Mouse (Mus musculus): Measurements from ENCODE around the gene Tfg. TPM values are rescaled to one million over a fixed set of nuclear protein-coding genes. Genes with fewer than 3 reads are reported as not detected.

The Tfg gene
- 10 to 100 TPM; 43.9 to 45.1 TPM for total RNA-seq (2021)
- long read RNA-seq, experiment 1, transcript Tfg-201 (8 exons, 1,945 nt), result major isoform, 66 of 82 reads
- long read RNA-seq, experiment 1, partial matches to known transcripts, result 2 of 82 reads
- long read RNA-seq, experiment 1, other reads (novel, unspliced or antisense), result 14 of 82 reads
- long read RNA-seq, experiment 2, transcript Tfg-201 (8 exons, 1,945 nt), result major isoform, 53 of 77 reads
- long read RNA-seq, experiment 2, partial matches to known transcripts, result 2 of 77 reads
- long read RNA-seq, experiment 2, other reads (novel, unspliced or antisense), result 22 of 77 reads

DNA sequence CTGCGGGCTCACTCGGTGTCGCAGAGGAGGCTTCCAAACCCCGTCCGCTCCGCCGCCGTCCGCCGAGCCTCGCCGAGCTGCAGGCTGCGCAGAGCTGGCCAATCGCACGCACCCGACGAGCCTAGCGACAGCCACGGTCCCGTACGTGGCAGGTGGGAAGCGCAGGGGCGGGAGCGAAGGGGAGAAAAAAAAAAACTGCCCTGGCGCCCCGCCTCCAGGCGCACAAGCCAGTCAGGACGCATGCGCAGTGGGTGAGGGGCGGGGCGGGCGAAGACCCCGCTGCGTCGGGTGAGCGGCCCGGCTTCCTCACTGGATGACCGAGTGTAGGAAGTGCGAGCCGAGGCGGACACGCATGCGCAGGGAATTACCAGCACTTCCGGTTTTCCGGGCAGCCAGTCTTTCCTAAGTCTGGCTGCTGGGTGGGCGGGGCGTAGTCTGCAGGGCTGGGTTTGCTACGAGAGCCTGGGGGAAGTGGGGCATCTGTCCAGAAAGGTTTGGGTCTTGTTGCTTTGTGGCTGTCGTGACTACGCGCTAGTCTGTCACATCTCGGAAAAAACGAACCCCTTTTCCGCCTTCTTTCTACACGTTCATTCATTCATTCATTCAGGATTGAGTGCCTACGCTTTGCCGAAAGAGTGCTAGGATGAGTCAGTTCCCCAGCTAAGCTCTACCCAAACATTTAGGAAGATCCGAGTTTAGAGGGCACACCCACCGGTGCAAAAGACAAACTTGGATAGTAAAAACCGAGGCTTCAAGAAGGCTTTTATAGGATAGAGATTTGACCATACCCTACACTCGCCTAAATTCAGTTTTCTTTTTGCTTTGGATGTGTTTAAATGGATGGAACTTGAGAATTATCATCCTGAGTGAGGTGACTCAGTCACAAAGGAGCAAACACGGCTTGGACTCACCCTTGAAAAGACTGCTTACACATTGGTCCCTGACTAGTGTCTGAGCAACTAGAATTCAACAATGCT lies at the start of gene Tfg:
Tfg (minus strand) TSS at position 227 of the 977 bp plus-strand sequence.
- Histone ChIP-seq H3K4me3 (peak within 1 kb of the TSS; percentile 95), H3K27ac (peak within 1 kb of the TSS; percentile 95)
- DNase-seq, result peak; percentile 100
- TF ChIP-seq CTCF (IDR thresholded peaks at IDR 0.05), result no peak
- intact Hi-C loops (cut with DNase I), result loop anchor here (5.0 to 10.0 kb wide), 2 partner anchors 407 to 1690 kb away; partner anchors contain the start of genes Dcbld2 and Tomm70a

DNA sequence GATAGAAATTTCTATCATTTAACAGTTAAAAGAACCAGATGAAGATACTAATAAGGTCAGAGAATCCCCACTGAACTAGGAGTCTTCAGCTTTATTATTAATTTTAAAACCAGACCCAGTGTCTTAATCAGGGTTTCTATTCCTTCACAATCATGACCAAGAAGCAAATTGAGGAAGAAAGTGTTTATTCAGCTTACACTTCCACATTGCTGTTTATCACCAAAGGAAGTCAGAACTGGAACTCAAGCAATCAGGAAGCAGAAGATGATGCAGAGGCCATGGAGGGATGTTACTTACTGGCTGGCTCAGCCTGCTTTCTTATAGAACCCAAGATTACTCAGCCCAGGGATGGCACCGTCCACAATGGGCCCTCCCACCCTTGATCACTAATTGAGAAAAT lies 11.8 kb upstream of the Tfg start:
- DNase-seq, result no peak
- H3K27ac ChIP-seq, result no peak overlapping the region
- intact Hi-C loops (cut with DNase I), result no loop called here
- TF ChIP-seq CTCF (IDR thresholded peaks at IDR 0.05), result no peak
- H3K4me3 ChIP-seq, result no peak overlapping the region

DNA sequence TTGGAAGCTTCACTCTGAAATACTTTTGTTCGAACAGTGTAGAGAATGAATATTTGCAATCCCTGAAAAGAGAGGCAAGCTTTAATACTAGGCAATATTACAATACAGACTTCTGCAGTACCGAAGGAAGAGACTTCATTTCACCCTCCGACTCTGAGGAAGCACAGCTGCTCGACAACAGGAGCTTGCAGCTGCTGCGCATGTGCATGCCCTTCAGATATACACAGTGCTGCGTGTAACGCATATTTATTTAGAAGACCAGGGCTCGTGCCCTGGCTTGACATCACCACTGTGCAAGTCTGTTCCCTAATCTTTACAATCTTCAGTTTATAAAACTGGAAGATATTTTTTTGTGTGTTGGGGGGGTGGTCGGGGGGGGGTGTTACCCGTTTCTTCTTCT lies 7.7 kb upstream of the Tfg start:
- no peak for DNase-seq
- TF ChIP-seq CTCF (IDR thresholded peaks at IDR 0.05), result no peak
- Histone ChIP-seq H3K4me3 (no peak overlapping the region), H3K27ac (no peak overlapping the region)
- intact Hi-C loops (cut with DNase I), result no loop called here

DNA sequence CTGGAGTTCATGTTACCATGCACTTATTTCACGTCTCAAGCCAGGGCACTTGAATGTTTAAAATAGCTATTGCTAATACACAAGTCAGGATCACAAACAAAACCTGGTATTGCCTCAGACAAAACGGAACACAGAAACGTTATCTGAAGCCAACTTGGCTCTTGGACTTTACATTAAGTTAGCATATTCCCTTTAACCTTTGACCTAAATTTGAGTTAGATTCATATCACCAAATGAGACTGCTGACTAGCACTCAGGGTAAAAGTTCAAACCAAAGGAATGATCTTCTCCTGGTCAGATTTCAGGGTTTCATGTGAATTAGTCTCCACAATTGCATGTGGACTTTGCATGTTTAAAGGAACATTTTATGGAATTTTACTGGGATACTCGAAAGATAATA lies 5.1 kb upstream of the Tfg start:
- intact Hi-C loops (cut with DNase I), result no loop called here
- no peak for TF ChIP-seq CTCF (IDR thresholded peaks at IDR 0.05)

DNA sequence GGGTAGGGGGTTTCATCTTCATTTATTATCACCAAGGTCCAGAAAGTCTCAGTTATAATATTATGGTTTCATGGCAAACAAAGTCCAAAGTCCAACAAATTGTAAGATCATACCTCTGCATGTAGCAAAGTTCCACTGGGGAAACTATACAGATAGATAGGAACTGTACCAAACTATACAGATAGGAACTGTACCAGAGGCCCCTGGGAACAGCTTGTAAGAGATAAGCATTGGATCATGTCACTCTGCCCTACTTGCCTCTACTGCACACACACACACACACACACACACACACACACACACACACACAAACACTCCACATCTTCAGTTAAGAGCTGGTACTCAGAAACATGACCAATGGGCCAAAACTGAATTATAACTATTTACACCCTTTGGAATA lies 1.8 kb upstream of the Tfg start:
- DNase-seq, result no peak
- no peak for TF ChIP-seq CTCF (IDR thresholded peaks at IDR 0.05)
- no peak overlapping the region for H3K27ac ChIP-seq
- intact Hi-C loops (cut with DNase I), result loop anchor here (5.0 to 10.0 kb wide), 2 partner anchors 406 to 1688 kb away; partner anchors contain the start of genes Dcbld2 and Tomm70a
- no peak overlapping the region for H3K4me3 ChIP-seq

More for the DNA sequence above, 5.1 kb upstream of the Tfg start:
- Histone ChIP-seq H3K4me3 (no peak overlapping the region), H3K27ac (no peak overlapping the region)
- DNase-seq, result no peak

DNA sequence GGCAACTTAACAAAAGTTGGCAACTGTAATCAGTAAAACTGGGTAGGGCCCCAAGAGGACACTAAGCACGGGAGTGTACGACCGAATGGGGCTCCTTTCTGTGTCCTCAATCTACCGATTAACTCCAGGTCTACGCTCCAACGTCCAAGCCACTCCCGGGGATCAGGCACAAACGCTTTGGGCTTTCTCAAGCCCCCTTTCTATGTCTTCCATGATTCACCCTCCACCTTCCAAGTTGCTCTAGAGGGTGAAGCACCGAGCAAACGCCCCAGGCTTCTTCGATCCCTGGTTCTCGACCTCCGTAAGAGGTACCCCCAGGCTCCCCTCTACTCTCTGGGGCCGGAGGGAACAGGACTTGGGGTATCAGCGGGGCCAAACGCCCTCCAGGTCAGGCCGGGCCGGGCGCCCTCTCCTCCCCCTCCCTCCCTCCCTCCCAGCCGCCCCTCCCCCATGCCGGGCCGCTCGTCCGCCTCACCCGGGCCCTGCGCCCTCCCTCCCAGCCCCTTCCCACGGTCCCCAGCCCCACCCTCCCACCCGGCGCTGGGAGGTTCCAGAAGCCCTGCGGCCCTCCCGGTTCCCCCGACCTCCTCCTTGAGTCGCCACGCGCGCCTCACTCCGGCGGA lies 582 bp downstream of the Tfg start:
- H3K4me3 ChIP-seq, result peak overlapping the region; percentile 95
- no peak for DNase-seq
- intact Hi-C loops (cut with DNase I), result loop anchor here (5.0 to 10.0 kb wide), 2 partner anchors 408 to 1691 kb away; partner anchors contain the start of genes Dcbld2 and Tomm70a
- TF ChIP-seq CTCF (IDR thresholded peaks at IDR 0.05), result no peak
- peak overlapping the region; percentile 95 for H3K27ac ChIP-seq

DNA sequence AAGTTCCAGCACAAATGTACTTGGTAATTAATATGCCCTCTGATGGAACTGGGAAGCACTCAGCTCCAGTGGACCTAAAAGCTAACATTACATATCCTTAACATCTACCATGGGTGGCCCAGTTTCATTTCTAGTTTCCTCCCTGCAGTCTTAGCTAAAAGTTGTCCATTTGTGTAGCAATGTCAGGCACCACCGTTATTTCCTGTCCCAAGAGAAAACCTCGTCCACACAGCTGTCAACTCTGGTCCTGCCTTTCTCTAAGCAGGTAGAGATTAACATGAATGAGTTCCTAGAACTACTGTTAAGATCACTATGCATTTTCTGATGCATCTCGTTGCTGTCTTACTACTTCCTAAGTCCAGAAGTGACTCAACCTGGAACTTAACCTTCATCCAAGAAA lies 1.6 kb downstream of the Tfg start:
- Histone ChIP-seq H3K4me3 (peak overlapping the region; percentile 95), H3K27ac (peak overlapping the region; percentile 95)
- no peak for DNase-seq
- TF ChIP-seq CTCF (IDR thresholded peaks at IDR 0.05), result no peak
- intact Hi-C loops (cut with DNase I), result loop anchor here (5.0 to 10.0 kb wide), 2 partner anchors 409 to 1692 kb away; partner anchors contain the start of genes Dcbld2 and Tomm70a

DNA sequence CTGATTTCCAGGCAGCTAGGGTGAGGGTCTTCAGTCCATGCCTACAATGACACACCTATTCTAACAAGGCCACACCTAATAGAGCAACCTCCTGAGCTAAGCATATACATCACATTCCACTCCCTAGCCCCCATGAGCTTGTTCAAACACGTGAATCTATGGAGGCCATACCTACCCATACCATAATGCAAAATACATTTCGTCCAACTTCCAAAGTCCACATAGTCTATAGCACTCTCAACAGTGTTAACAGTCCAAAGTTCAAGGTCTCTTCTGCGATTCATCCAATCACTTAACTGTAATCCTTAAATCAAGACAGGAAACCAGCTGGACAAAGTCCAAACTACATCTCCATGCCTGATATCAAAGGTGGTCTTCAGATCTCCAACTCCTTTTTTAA lies 7.2 kb downstream of the Tfg start:
- intact Hi-C loops (cut with DNase I), result loop anchor here (10.0 kb wide), 1 partner anchor 415 kb away; the partner anchor contains the start of gene Tomm70a
- no peak for DNase-seq
- TF ChIP-seq CTCF (IDR thresholded peaks at IDR 0.05), result no peak
- Histone ChIP-seq H3K27ac (no peak overlapping the region), H3K4me3 (no peak overlapping the region)

DNA sequence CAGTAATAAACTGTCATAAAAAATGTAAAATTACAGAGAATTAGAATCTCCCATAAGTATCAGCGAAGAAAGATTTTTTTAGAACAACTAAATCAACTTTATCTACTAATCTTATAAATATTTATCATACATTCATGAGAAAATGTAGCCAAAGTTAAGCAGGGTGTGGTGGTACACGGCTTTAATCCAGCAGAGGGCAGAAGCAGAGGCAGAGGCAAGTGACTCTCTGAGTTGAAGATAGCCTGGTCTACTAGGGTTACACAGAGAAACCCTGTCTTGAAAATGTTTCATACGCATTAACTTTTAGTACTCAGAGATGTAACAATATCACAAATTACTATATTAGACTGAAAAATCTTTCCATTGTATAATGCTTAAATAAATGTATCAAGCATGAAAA lies 11.5 kb downstream of the Tfg start:
- TF ChIP-seq CTCF (IDR thresholded peaks at IDR 0.05), result no peak; the same call in 1 of the 2 replicates
- DNase-seq, result no peak
- no peak overlapping the region for H3K27ac ChIP-seq
- intact Hi-C loops (cut with DNase I), result no loop called here
- no peak overlapping the region for H3K4me3 ChIP-seq

DNA sequence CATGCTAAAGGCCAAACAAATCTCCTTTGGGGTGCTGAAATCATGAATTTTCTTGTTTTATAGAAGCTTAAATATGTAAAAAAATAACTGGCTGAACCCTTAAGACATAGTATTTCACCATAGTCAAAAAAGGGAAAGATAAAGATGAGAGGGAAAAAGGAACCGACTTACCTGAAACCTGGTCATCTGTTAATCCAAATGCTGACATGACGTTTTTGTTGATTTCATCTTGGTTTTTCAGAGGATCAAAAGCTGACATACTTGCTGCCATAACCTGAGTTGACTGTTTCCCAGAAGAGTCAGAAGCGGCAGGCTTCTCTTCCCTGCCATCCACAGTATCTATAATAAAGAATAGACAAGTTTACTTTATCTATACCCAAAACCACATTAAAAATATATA lies 16.4 kb downstream of the Tfg start:
- TF ChIP-seq CTCF (IDR thresholded peaks at IDR 0.05), result no peak
- H3K4me3 ChIP-seq, result no peak overlapping the region
- intact Hi-C loops (cut with DNase I), result no loop called here
- DNase-seq, result no peak
- no peak overlapping the region for H3K27ac ChIP-seq

DNA sequence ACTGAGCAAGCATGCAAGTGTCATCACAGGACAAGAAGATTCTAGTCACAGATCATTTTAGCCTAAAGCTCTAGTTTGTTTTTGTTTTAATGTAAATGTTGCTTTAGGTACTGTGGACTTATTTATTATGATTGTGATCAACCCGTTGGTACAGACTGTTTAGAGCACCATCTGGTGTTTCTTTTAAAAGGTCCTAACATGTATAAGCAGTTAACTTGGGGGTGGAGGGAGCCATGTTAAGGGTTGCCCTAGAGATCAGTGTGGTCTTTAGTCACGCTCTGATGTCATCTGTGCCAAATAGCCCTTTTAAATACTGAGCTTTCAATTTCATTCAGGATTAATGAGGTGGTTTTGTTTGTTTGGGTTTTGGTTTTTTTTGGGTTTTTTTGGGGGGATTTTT lies 20.8 kb downstream of the Tfg start:
- Histone ChIP-seq H3K27ac (no peak overlapping the region), H3K4me3 (no peak overlapping the region)
- intact Hi-C loops (cut with DNase I), result no loop called here
- no peak for TF ChIP-seq CTCF (IDR thresholded peaks at IDR 0.05)
- no peak for DNase-seq

DNA sequence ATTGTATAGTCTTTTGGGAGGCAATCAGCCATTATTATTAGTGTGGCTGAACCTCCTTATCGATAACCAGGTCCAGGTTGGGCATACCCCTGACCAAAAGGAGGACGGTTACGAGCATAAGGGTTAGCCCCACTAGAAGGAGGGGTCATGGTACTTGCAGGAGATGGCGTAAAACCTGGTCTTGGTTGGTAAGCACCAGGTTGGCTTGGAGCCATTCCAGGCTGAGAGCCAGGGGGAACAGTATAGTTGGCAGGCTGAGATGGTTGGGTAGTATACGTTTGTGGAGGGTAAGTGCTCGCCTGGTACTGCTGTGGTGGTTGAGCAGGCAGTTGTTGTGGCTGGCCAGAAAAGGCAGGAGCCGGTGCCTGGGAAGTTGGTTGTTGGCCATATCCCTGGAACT lies 26.5 kb downstream of the Tfg start:
- H3K4me3 ChIP-seq, result no peak overlapping the region
- TF ChIP-seq CTCF (IDR thresholded peaks at IDR 0.05), result no peak
- no peak overlapping the region for H3K27ac ChIP-seq
- no peak for DNase-seq
- intact Hi-C loops (cut with DNase I), result no loop called here
